Mouse (Mus musculus): ENCODE measurements around the gene As3mt.
A peak's percentile ranks its signal among the peaks of the same experiment; 100 is the strongest.
"Not testable (repeated sequence)": the region's sequence is repeated elsewhere in the genome, so short reads cannot be mapped to it uniquely, and the experiment has no call there.

As3mt gene

GRCm38 (mm10) chr19:46697840-46698517 lies 9.3 kb upstream of the As3mt start:
- DNase-seq (ENCODE audit: low spot score in 2 of 2): no peak

GRCm38 (mm10) chr19:46699011-46699481 lies 8.2 kb upstream of the As3mt start:
- no peak for DNase-seq (ENCODE audit: low spot score in 2 of 2)

- DNase-seq (ENCODE audit: low spot score in 2 of 2): no peak
These were observed 6.1 kb upstream of the As3mt start for GRCm38 (mm10) chr19:46701156-46701555.

- no peak for DNase-seq (ENCODE audit: low spot score in 2 of 2)
These were observed 1.3 kb upstream of the As3mt start for GRCm38 (mm10) chr19:46705779-46706495.

- DNase-seq (ENCODE audit: low spot score in 2 of 2): no peak
These were observed 540 bp upstream of the As3mt start for GRCm38 (mm10) chr19:46706540-46707295.

DNA sequence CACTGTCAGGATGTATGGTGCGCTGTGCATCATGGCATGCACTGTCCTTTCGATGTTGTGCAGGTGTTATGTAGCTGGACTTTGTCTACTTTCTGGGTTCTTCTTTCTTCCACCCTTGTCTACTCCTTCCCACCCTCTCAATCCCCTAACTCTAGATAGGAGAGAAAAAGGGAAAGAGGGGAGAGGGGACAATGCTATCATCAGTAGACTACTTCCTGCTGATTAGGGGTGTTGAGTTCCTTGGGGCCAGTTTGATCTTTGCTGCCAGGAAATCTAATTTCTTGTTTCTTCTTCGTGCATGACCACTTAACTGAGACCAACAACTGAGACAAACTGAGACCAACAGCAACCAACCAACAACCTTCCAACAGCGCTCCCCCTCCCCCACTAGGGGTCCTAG lies 3.4 kb downstream of the As3mt start:
- DNase-seq (ENCODE audit: low spot score in 2 of 2): no peak

GRCm38 (mm10) chr19:46714234-46714633 lies 7.0 kb downstream of the As3mt start:
- DNase-seq (ENCODE audit: low spot score in 2 of 2): no peak

DNA sequence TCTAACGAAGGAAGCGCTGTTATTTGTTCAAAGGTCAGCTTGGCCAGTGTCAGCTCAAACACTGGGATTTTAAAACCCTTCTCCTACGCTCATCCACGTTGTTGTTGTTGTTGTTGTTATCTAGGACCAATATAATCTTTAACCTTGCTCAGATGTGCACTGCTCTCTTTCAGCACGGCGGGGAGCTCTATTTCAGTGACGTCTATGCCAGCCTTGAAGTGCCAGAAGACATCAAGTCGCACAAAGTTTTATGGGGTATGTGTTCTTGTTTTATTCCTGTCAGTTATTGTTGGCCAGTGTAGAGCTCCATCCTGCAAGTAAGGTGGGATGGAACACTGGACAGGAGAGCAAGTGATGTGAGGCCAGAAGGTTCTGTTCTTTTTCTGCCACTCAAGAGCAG lies 7.8 kb downstream of the As3mt start:
- DNase-seq (ENCODE audit: low spot score in 2 of 2): no peak

GRCm38 (mm10) chr19:46718150-46718549 lies 10.9 kb downstream of the As3mt start:
- no peak for DNase-seq (ENCODE audit: low spot score in 2 of 2)

DNA sequence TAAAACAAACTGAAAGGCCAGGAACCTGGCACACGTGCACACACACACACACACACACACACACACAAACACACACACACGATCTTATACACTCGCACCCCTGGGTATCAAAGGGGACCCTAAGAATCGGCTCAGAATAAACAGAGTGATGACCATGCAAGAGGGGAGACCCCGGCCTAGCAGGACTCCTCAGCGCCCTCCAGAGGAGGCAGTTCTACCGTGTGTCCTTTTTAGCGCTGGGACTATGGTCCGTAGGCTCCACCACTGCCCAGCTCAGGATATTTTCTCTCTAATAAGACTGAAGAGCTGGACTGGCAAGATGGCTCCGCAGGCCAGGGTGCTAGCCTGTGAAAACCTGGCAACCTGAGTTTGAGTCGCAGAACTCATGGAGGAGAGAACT lies 17.2 kb downstream of the As3mt start:
- no peak for DNase-seq (ENCODE audit: low spot score in 2 of 2)

GRCm38 (mm10) chr19:46726142-46726541 lies 18.9 kb downstream of the As3mt start:
- DNase-seq (ENCODE audit: low spot score in 2 of 2): no peak

- DNase-seq (ENCODE audit: low spot score in 2 of 2): no peak
These were observed 20.0 kb downstream of the As3mt start for GRCm38 (mm10) chr19:46727140-46727736.

GRCm38 (mm10) chr19:46727945-46728540 lies 20.8 kb downstream of the As3mt start:
- no peak for DNase-seq (ENCODE audit: low spot score in 2 of 2)

DNA sequence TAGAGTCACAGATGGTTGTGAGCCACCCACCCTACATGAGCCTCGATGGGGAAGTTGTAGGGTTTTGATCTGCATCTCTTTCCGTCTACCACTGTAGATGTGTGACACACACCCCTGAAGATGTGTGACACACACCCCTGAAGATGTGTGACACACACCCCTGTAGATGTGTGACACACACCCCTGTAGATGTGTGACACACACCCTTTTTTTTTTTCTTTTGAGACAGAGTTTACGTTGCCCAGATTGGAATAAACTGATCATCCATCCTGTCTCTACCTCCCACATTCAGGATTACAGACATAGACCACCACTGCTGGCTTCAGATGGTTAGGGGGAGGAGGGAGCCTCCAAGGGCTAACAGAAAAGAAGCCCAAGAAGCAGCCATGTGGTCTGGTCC lies 21.7 kb downstream of the As3mt start:
- no peak for DNase-seq (ENCODE audit: low spot score in 2 of 2)

DNA sequence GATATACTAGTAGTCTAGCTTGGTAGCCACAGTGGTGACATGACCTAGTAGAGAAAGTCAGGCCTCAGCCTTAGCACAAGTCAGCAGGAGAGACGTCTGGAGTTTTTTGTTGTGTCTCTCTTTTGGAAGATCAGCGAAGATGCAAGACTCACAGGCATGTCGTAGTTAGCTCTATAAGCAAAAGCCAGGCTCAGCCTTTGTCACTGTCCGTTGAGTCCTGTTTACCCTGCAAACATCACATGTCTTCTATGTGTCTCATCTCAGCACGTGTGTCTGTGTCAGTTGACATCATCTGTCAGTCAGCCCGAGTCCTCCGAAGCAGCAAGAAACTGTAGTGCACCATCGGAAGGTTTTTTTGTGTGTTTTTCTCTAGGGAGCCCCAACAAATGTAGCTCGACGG lies 24.1 kb downstream of the As3mt start:
- DNase-seq (ENCODE audit: low spot score in 2 of 2): no peak

DNA sequence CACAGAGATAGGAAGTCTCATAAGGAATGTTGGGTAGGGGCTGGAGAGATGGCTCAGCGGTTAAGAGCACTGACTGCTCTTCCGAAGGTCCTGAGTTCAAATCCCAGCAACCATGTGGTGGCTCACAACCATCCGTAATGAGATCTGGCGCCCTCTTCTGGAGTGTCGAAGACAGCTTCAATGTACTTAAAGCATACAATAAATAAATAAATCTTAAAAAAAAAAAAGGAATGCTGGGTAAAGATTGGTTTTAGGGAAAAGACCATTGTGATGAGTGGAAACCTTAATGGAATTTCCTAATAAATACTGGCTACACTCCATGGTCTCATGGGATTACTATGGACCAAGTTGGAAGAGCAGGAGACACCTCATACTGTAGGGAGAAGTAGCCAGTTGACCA lies 25.4 kb downstream of the As3mt start:
- DNase-seq (ENCODE audit: low spot score in 2 of 2): not testable (repeated sequence)

- DNase-seq (ENCODE audit: low spot score in 2 of 2): no peak
These were observed 26.4 kb downstream of the As3mt start for GRCm38 (mm10) chr19:46733626-46734025.

DNA sequence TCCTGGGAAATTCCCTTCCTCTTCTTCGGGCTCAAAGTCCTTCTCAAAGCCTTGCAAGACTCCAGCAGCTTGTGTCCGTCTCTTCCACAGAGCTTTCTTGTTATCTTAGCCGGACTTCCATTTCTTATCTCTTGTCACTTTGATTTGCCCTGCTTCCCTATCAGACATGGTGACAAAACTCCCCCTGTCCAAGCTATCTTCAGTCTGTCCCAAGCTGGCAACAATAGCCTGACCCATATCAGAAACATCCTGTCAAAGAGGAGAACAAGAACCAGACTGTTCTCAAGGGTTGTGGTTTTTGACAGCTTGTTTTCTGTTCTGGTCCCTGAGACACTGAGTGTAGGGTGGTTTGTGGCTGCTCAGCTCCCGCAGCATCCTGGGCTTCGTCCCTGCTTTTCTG lies 28.0 kb downstream of the As3mt start:
- no peak for DNase-seq (ENCODE audit: low spot score in 2 of 2)

- DNase-seq (ENCODE audit: low spot score in 2 of 2): no peak
These were observed 29.8 kb downstream of the As3mt start for GRCm38 (mm10) chr19:46737106-46737505.

DNA sequence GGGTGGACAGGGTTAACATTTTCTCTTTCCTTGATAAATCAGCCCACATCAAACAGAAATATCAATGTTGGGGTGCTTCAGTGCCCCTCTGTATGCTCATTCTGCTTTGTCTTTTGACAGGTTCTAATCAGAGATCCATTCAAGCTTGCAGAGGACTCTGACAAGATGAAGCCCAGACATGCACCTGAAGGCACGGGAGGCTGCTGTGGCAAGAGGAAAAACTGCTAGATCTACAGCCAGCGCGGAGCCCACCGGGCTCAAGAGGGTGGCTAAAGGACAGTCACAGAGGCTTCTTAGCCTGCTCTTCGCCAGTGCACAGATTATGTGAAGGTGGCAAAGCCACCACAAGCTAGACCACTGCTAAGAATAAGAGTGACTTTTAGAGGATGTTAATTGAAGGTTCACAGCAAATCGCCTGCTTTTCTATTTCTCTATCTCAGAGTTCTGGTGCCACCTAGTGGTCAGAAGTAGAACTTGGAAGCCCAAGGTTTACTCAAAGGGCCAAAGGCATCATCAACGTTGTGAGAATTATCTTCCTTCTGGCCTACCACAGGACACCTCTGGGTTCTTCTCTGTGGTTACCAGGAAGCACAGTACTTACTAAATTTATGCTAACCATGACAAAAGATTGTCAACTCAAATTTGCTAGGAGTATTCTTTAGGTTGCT lies 33.2 kb downstream of the As3mt start:
- DNase-seq (ENCODE audit: low spot score in 2 of 2): peak; percentile 27 to 67

DNA sequence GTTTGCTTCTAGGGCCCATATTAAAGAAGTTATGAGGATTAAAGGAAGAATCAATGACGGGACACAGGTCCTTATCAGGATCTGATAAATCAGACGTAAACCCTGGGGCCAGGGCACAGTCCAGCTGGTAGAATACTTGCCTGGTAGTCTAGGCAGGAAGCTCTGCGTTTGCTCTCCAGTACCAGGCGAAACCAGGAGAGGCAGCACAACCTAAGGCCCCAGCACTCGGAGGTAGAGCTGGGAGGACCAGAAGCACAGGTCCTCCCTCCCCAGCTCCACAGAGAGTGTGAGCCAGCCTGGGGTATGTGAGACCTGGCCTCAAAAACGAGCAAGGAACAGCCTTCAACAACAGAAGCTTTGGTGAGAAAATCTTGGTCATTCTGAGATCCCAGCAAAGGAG lies 34.3 kb downstream of the As3mt start:
- no peak for DNase-seq (ENCODE audit: low spot score in 2 of 2)
